Mouse (Mus musculus) megakaryocyte progenitor cell, adult 5-6 weeks (primary cell): ENCODE results near the gene Dpm3. TPM values are rescaled to one million over a fixed set of nuclear protein-coding genes. Genes with fewer than 3 reads are reported as not detected.

ENCODE experiments used
- ATAC-seq: replicated peaks from 2 replicates; pipeline ENCODE4 v1.8.0; 2016; ENCODE audit warnings: mild to moderate bottlenecking, moderate TSS enrichment, inconsistent platforms; ENCODE audit not compliant: poor library complexity
- total RNA-seq, 2 experiments: library from RNA; stranded (forward) in 1 of 2; stranded (reverse) in 1 of 2; fragments of 157-497, 149-512 nt in 1 of 2; fragments of 200-1000 nt in 1 of 2; gene quantifications; 2 replicates each; pipeline versions ENCODE4 v1.2.3 to v1.2.4; 2015 to 2017

Dpm3 gene
- total RNA-seq, 2 experiments from 2014 or later: 101 to 135 TPM

GRCm38 (mm10) chr3:89262417-89262816 lies 3.3 kb downstream of the Dpm3 start:
- no peak for ATAC-seq

DNA sequence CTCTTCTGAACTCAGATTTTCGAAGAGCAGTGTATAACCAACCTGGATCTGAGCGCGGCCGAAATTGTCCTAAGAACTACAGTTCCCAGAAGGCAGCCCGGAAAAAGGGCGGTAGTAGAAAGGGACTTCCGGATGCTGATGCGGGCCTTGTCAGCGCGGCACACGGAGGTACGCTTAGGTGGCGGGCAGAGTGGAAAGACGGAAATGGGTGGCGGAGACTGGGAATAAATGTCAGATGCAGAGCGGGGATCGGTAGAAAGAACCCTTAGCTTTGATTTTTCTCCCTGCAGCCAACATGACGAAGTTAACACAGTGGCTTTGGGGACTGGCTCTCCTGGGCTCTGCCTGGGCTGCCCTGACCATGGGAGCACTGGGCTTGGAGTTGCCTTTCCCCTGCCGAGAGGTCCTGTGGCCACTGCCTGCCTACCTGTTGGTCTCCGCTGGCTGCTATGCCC lies 7.3 kb downstream of the Dpm3 start:
- peak; percentile 85 for ATAC-seq

- ATAC-seq: no peak
Measured at GRCm38 (mm10) chr3:89268916-89269315, 9.8 kb downstream of the Dpm3 start.

DNA sequence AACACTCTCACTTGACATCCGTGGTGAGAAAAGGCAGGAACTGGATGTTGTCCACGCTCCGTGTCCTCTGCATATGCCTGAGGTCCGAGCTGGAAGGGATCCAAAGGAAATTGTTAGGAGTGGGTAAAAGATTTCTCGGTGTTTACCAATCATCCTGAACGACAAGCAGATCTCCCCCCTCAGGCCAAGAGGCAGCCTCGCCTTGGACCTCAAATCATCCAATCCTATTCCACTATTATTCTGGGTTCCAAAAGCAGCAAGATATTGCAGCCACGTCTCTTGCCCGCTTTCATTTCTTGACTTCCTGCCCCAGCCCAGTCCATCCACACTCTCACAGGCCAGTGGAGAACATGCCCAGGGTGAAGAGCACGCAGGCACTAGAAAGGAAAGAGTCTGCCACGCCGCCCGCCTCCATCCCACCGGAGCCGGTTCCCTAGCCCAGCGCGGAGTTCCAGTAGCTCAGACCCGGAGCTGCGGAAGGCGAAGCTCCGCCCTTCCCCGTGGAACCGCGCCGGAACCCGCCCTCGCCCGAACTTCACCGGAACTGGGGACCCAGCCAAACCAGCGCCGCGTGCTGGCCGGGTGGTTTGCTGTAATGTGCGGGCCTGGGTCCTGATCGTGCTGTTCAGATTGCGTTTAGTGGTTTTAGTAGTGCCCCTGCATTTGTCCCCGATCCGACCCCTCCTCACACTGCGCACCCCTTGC lies 11.0 kb downstream of the Dpm3 start, which contains the start of gene Slc50a1:
Slc50a1 (minus strand) TSS at position 520 of the 705 bp plus-strand sequence.
- peak; percentile 72 for ATAC-seq

DNA sequence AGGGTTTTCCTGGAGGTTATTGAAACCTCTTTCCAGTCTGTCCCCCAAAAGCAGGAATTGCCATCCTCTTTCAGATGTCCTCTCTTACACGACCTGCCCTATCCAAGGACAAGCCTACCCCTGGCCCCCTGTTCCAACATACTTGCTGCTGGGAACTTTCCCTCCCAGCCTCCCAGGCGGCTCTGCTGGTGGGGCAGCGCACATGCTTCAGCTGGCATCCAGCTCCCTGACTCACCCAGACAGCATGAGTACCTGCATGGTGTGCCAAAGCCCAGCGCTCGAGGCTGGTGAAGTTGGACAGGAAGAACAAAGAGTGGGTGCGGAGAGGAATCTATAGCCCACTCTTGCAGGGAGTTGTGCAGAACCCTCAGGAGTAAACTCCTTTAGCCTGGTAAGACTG lies 11.7 kb downstream of the Dpm3 start:
- ATAC-seq: no peak

- ATAC-seq: no peak
Measured at GRCm38 (mm10) chr3:89271760-89272159, 12.6 kb downstream of the Dpm3 start.

DNA sequence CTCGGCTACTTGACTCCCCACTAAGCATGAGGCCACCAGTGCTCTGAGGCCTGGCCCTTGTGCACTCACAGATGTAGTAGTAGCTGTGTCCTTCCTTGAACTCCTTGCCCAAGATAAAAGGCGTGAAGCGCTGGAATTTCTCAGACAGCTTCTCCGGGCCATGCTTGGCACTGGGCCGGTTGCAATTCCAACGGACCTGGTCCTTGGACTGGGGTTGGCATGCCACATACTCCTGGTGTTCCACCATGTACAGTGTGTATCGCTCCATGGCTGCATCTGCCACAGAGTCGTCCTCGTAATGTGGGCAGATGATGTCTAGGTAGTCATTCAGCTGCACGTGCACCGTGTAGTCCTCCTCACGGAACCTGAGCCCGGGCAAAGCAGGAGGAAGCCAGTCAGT lies 16.9 kb downstream of the Dpm3 start:
- ATAC-seq: no peak

DNA sequence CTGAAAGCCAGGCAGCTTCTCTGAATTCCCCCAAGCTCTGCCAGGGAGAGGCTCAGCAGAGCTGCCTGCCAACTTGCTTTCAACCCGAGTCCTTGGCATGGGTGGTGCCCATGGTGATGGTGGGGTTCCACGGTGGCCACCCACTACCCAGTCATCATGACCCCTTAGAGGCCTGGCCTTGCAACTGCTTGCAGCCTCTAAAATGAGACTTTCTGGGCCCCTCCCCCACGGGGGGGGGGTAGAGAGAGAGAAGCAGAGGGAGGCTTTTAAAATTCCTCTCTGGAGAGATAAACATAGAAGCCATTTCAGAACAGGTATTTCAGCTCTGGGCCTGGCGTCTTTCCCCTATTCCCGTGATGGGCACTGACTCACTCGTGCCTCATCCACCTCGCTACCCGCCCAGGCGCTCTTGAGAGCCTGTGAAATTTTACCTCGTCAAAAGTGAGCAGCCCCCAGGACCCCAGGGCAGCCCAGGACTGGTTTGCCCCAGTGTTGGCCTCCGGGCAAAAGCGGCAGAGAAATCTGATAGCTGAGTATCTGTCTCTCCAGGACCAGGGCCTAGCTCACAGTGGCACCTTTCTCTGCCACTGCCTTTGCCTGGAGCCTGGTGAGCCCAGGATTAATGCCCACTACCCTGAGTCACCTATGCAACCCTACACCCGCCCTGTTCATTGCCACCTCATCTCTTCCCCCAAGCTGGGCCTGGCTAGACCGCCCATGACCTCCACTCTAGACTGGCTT lies 18.3 kb downstream of the Dpm3 start:
- no peak for ATAC-seq

GRCm38 (mm10) chr3:89278107-89278506 lies 18.9 kb downstream of the Dpm3 start:
- ATAC-seq: no peak

- no peak for ATAC-seq
Measured at GRCm38 (mm10) chr3:89278643-89279042, 19.5 kb downstream of the Dpm3 start.

DNA sequence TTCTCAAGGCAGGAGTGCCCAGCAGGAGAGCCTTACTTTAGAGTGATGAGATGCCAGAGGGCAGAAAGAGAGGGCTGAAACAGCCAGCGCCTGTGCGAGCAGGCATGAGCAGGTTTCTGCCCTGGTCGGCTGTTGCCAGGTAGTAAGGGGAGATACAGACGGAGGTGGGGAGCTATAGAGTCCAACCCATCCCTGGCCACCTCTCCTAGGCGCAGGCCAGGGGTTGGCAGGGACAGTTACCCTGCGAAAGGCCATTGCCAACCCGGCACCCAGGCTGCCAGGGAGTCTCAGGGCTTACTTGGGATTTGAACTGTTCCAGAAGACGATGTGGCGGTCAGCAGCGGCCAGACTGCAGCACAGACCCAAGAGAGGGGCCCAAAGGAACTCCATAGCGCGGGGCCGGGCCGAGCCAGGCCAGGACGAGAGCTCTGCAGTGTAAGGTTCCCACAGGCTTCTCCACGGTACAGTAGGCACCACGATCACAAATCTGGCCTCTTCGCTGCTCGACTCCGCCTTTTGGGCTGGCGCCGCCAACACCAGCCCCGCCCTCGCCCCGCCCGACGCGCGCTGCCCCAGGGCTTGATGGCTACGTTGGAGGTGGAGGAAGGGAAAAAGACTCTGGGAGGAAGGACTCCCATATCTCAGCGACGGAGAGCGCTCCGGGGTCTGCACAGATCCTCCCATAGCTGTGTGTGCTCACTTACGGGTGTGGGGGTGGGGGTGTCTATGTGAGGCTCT lies 20.2 kb downstream of the Dpm3 start:
- ATAC-seq: peak; percentile 66

GRCm38 (mm10) chr3:89280050-89280605 lies 21.0 kb downstream of the Dpm3 start:
- ATAC-seq: no peak

DNA sequence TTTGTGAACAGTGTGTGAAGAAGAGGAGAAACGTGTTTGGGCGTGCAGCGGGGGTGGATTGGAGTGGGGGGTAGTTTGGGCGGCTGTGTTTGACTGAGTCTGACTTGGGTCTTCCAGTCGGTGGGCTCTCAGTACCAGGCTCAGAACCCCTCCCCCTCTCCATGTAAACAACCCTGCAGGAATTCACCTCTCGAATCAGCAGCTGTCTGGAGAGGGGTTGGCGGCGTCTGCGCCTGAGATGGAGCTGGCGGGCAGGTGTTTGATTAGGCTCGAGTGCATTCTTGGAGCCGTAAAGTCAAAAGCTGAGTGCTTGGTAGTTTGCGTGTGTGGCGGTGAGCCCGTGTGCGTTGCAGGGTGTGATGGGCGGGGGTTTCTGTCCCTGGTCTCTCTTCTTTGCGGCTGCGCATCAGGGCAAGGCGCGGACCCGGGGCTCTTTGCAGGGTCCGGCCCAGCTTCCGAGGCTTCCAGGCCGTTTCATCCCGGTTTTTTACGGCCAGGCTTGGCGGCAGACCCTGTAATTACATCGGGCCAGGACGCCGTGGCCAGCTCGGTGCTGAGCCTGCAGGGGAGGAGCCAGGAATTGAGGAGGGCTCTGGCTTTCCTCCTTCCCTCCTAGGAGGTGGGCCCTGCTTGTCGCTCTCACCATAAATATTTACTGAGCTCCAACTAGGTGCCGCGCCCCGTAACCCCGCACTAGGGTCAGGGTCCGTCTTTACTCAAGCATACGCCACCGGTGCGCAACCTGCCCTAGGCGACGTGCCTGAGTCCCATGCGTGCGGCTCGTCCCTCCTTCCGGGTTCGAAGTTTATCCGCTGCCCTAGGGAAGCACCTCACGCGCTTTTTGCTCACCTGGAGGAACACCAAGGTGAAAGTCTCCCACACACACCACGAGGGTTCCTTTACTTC lies 21.7 kb downstream of the Dpm3 start, which contains the start of gene Efna1:
Efna1 (minus strand) TSS at position 537 of the 906 bp plus-strand sequence.
- no peak for ATAC-seq

- peak; percentile 77 for ATAC-seq
Measured at GRCm38 (mm10) chr3:89281579-89282290, 22.6 kb downstream of the Dpm3 start.

DNA sequence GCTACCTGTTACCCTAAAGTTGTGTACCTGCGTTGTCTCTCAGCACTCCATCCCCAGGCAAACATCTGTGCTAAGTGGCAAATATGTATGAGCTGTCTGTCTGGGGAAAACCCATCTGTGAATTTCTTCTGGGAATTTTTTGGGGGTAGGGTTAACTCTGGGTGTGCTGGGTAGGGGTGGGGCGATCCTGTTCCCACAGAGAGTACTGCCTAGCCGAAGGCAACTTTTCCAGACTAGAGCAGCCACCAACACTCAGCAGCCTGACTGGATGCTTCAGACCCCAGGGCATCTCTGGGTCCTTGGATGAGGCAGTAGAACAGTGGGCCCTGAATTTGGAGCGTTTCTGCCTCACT lies 23.1 kb downstream of the Dpm3 start:
- ATAC-seq: no peak

DNA sequence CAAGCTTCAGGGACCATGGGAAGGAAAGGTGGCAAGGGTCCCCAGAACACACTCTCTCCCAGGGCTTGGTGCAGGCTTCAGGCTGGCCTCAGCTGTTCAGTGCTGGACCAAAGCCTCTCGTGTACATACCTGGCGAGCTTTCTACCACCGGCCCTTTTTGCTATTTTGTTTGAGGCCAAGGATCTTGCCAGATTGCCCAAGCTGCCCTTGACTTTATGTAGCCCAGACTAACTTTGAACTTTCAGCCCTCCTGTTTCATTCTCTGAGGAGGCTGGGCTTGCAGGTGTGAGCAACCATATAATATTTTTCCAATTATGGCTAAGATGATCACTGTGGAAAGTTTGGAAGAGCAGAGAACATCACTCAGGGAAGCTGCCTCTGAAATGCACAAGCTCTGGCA lies 25.1 kb downstream of the Dpm3 start:
- no peak for ATAC-seq

DNA sequence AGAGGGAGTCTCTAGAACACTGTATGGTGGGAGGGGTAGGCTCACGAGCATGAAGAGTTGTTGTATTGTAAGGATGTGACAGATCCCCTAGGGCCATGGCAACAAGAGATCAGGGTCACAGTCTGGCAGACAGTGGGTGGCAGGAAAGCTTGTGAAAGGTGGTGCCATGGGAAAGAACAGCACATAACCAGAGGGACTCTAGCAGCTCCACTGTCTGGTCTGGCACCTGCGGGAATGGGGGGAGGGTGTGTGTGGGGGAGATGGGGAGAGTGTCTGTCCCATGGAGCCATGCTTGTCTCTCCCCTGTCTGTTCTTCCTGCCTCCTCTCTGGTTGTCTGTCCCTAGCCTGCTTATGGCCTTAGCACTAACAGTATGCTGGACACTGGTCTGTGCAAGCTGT lies 26.4 kb downstream of the Dpm3 start:
- ATAC-seq: no peak

- ATAC-seq: no peak
Measured at GRCm38 (mm10) chr3:89287286-89287685, 28.1 kb downstream of the Dpm3 start.

- ATAC-seq: no peak
Measured at GRCm38 (mm10) chr3:89288503-89288928, 29.4 kb downstream of the Dpm3 start.

GRCm38 (mm10) chr3:89291874-89292273 lies 32.7 kb downstream of the Dpm3 start:
- ATAC-seq: no peak
